In the genomic region with DNA sequence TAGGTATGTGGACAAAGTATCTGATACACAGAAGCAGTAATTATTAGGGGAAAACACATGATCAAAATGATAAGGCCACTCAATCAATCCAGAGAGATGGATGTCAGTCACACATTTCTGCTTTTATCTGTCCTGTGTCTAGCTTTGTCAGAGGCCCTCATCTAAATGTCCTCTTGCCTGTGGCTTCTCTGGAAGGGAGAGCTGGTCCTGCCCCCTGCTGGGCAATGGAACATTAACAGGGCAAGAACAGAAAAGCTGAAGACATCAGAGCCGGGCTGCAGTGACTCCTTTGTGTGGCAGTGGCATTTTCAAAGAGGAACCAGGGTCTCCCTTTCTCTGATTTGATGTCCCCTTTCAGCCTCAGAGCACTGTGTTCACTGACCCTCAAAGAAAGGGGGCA, we compare ENCODE assay signal across 10 mouse cellular contexts.
DNase-seq lines count a peak whose midpoint lies in the region; ATAC-seq and TF ChIP-seq lines count a peak whose summit lies in the region.
"Had no signal": no experiment of that assay in that cellular context is flagged by ENCODE, and none has a peak within 500 bp of the region (broad histone marks: within the 10 kb centered on the region; RNA-seq: fewer than 3 reads in every experiment).

No protein-coding gene starts in this region.

- WGBS in heart, postnatal 0 days: 26% methylated on average over 1 of the region's 1 CpGs
- 24% methylated on average over 1 of the region's 1 CpGs for WGBS in heart, embryonic 12.5 days
- 15% methylated on average over 1 of the region's 1 CpGs for WGBS in forebrain, postnatal 0 days

- no peak overlapping the region for H3K4me2 ChIP-seq in heart, postnatal 0 days (ENCODE audit: low read depth, low read length)
- no peak overlapping the region for H3K4me2 ChIP-seq in heart, embryonic 12.5 days
- no peak overlapping the region for H3K4me2 ChIP-seq in forebrain, postnatal 0 days (ENCODE audit: low read depth)
- H3K4me2 ChIP-seq: hindbrain, embryonic 15.5 days; neural tube, embryonic 13.5 days had no signal

- no peak overlapping the region for H3K4me3 ChIP-seq in heart, postnatal 0 days (ENCODE audit: low read depth, low read length)
- H3K4me3 ChIP-seq in heart, embryonic 12.5 days: no peak overlapping the region
- no peak overlapping the region for H3K4me3 ChIP-seq in E14TG2a.4 (replicated peaks; ENCODE audit: low read length)
- no peak overlapping the region for H3K4me3 ChIP-seq in forebrain, postnatal 0 days (ENCODE audit: low read depth, low read length)
- H3K4me3 ChIP-seq: hindbrain, embryonic 15.5 days; neural tube, embryonic 13.5 days had no signal

- H3K27me3 ChIP-seq in heart, postnatal 0 days (ENCODE audit: control insufficient read depth, insufficient read depth, low read length): no peaks in the 10 kb centered on the region
- H3K27me3 ChIP-seq in heart, embryonic 12.5 days (replicated peaks): no peaks in the 10 kb centered on the region
- no peaks in the 10 kb centered on the region for H3K27me3 ChIP-seq in E14TG2a.4 (ENCODE audit: insufficient read depth, low read length)
- H3K27me3 ChIP-seq in forebrain, postnatal 0 days (ENCODE audit: insufficient read depth, low read length): no peaks in the 10 kb centered on the region
- H3K27me3 ChIP-seq: hindbrain, embryonic 15.5 days; neural tube, embryonic 13.5 days had no signal

- no peaks in the 10 kb centered on the region for H3K9me3 ChIP-seq in heart, postnatal 0 days (replicated peaks; ENCODE audit: control insufficient read depth, low read length)
- no peaks in the 10 kb centered on the region for H3K9me3 ChIP-seq in heart, embryonic 12.5 days (replicated peaks)
- no peaks in the 10 kb centered on the region for H3K9me3 ChIP-seq in E14TG2a.4 (ENCODE audit: low read length)
- no peaks in the 10 kb centered on the region for H3K9me3 ChIP-seq in forebrain, postnatal 0 days (ENCODE audit: low read length)
- H3K9me3 ChIP-seq: hindbrain, embryonic 15.5 days; neural tube, embryonic 13.5 days had no signal

- no peak for TF ChIP-seq EP300 in heart, postnatal 0 days (IDR thresholded peaks at IDR 0.05; ENCODE audit: low read depth)

- ATAC-seq in heart, postnatal 0 days (ENCODE audit: insufficient read depth, low read depth): no peak; the same call in 1 of the 2 replicates
- ATAC-seq in heart, embryonic 12.5 days (ENCODE audit: insufficient number of reproducible peaks, low FRiP score): no peak
- peak; percentile 43; the same call in 1 of the 2 replicates for ATAC-seq in forebrain, postnatal 0 days

- peaks cover 8% of the 10 kb centered on the region; the same call in 1 of the 2 replicates for H3K4me1 ChIP-seq in heart, postnatal 0 days (ENCODE audit: control insufficient read depth, insufficient read depth)
- H3K4me1 ChIP-seq in heart, embryonic 12.5 days (replicated peaks): peaks cover 31% of the 10 kb centered on the region
- no peaks in the 10 kb centered on the region for H3K4me1 ChIP-seq in E14TG2a.4 (replicated peaks; ENCODE audit: low read depth, low read length)
- no peaks in the 10 kb centered on the region for H3K4me1 ChIP-seq in forebrain, postnatal 0 days (ENCODE audit: insufficient read depth)
- H3K4me1 ChIP-seq: hindbrain, embryonic 15.5 days; neural tube, embryonic 13.5 days had no signal

- peak; percentile 46 for DNase-seq in heart, postnatal 0 days (ENCODE audit: low spot score)
- peak; percentile 22 for DNase-seq in brain, embryonic 18.5 days (ENCODE audit: low read depth, low spot score)
- peak; percentile 67 for DNase-seq in forebrain, postnatal 0 days
- peak; percentile 34 to 41 for DNase-seq in layer of hippocampus, postnatal 36 days
- peak; percentile 73 for DNase-seq in retina, postnatal 1 day
- DNase-seq in thymus, adult 18-20 months: no peak

- peak; percentile 71 for TF ChIP-seq CTCF in heart, postnatal 0 days (IDR thresholded peaks at IDR 0.05; ENCODE audit: low read depth)
- 0 out of 2 replicates have a peak, but pooled peaks have one; percentile 15 for TF ChIP-seq CTCF in E14TG2a.4 (conservative IDR thresholded peaks at IDR 0.05; ENCODE audit: low read length)
- TF ChIP-seq CTCF in forebrain, postnatal 0 days (IDR thresholded peaks at IDR 0.05; ENCODE audit: low read depth): peak; percentile 73

- H3K9ac ChIP-seq in heart, postnatal 0 days (replicated peaks; ENCODE audit: low read depth, low read length): no peak overlapping the region
- no peak overlapping the region for H3K9ac ChIP-seq in heart, embryonic 12.5 days
- no peak overlapping the region for H3K9ac ChIP-seq in forebrain, postnatal 0 days
- H3K9ac ChIP-seq: hindbrain, embryonic 15.5 days; neural tube, embryonic 13.5 days had no signal

- H3K36me3 ChIP-seq in heart, postnatal 0 days (replicated peaks; ENCODE audit: control insufficient read depth, insufficient read depth, low read length): 0 out of 2 replicates have a peak, but pooled peaks cover 4% of the 10 kb centered on the region
- no peaks in the 10 kb centered on the region; the same call in 1 of the 2 replicates for H3K36me3 ChIP-seq in heart, embryonic 12.5 days
- H3K36me3 ChIP-seq in E14TG2a.4 (ENCODE audit: insufficient read depth, low read length): no peaks in the 10 kb centered on the region
- H3K36me3 ChIP-seq in forebrain, postnatal 0 days (ENCODE audit: insufficient read depth): no peaks in the 10 kb centered on the region
- H3K36me3 ChIP-seq: hindbrain, embryonic 15.5 days; neural tube, embryonic 13.5 days had no signal

- no peak overlapping the region for H3K27ac ChIP-seq in heart, postnatal 0 days (ENCODE audit: low read depth)
- no peak overlapping the region for H3K27ac ChIP-seq in heart, embryonic 12.5 days (ENCODE audit: poor library complexity, severe bottlenecking)
- H3K27ac ChIP-seq in forebrain, postnatal 0 days (ENCODE audit: low read depth, low read length): no peak overlapping the region
- H3K27ac ChIP-seq: hindbrain, embryonic 15.5 days; neural tube, embryonic 13.5 days had no signal

Comparison
In these comparisons a context has a peak if more than half of its experiments do, and no peak if none do; other contexts are left out.
1. DNase-seq: peak in heart, postnatal 0 days (single experiment), brain, embryonic 18.5 days (single experiment), forebrain, postnatal 0 days (single experiment), layer of hippocampus, postnatal 36 days (2 of 2) and retina, postnatal 1 day (single experiment); none in thymus, adult 18-20 months (0 of 2).
2. CTCF ChIP-seq: peak in every context shown above with its lines; median percentile 73 in forebrain, postnatal 0 days; 71 in heart, postnatal 0 days; 15 in E14TG2a.4.